In genomic region chr11:115348681-115349248, GRCm38 (mm10) we compare ENCODE assay signal across 19 mouse cellular contexts. TPM values are rescaled to one million over a fixed set of nuclear protein-coding genes. Genes with fewer than 3 reads are reported as not detected.
DNase-seq lines count a peak whose midpoint lies in the region; ATAC-seq and TF ChIP-seq lines count a peak whose summit lies in the region.
"Had no signal": no experiment of that assay in that cellular context is flagged by ENCODE, and none has a peak within 500 bp of the region (broad histone marks: within the 10 kb centered on the region; RNA-seq: fewer than 3 reads in every experiment).

No protein-coding gene starts in this region.

- no peak overlapping the region for H3K9ac ChIP-seq in kidney, postnatal 0 days (ENCODE audit: low read depth, low read length)
- no peak overlapping the region for H3K9ac ChIP-seq in liver, embryonic 13.5 days
- H3K9ac ChIP-seq: forebrain, embryonic 12.5 days; heart, embryonic 12.5 days; limb, embryonic 15.5 days; lung, embryonic 15.5 days; midbrain, embryonic 12.5 days had no signal

- no peak overlapping the region for H3K4me2 ChIP-seq in kidney, postnatal 0 days (ENCODE audit: low read length)
- H3K4me2 ChIP-seq in liver, embryonic 13.5 days: 0 out of 2 replicates have a peak overlapping the region, but pooled peaks have one; percentile 21
- H3K4me2 ChIP-seq: forebrain, embryonic 12.5 days; heart, embryonic 12.5 days; limb, embryonic 15.5 days; lung, embryonic 15.5 days; midbrain, embryonic 12.5 days had no signal

- peaks cover 5% of the 10 kb centered on the region; the same call in 1 of the 2 replicates for H3K27me3 ChIP-seq in kidney, postnatal 0 days (ENCODE audit: insufficient read depth, low read length)
- H3K27me3 ChIP-seq in liver, embryonic 13.5 days: peaks cover 72% of the 10 kb centered on the region

- no peak overlapping the region for H3K4me3 ChIP-seq in kidney, postnatal 0 days (replicated peaks; ENCODE audit: low read depth, low read length)
- no peak overlapping the region for H3K4me3 ChIP-seq in liver, embryonic 13.5 days (replicated peaks)
- H3K4me3 ChIP-seq: forebrain, embryonic 12.5 days; heart, embryonic 12.5 days; limb, embryonic 15.5 days; lung, embryonic 15.5 days; midbrain, embryonic 12.5 days had no signal

- 0 out of 2 replicates have a peak, but pooled peaks have one; percentile 17 for ATAC-seq in kidney, postnatal 0 days (replicated peaks; ENCODE audit: low FRiP score, low read depth)
- peak; percentile 51 for ATAC-seq in liver, embryonic 13.5 days (ENCODE audit: low read depth)
- ATAC-seq: hindbrain, embryonic 16.5 days had no signal

- TF ChIP-seq CTCF in kidney, postnatal 0 days (IDR thresholded peaks at IDR 0.05; ENCODE audit: low read depth): no peak

- H3K4me1 ChIP-seq in kidney, postnatal 0 days (replicated peaks; ENCODE audit: insufficient read depth, low read length): no peaks in the 10 kb centered on the region
- H3K4me1 ChIP-seq in liver, embryonic 13.5 days (replicated peaks): peaks cover 13% of the 10 kb centered on the region
- H3K4me1 ChIP-seq: forebrain, embryonic 12.5 days; heart, embryonic 12.5 days; lung, embryonic 15.5 days; midbrain, embryonic 12.5 days had no signal

- no peak for DNase-seq in kidney, postnatal 0 days (ENCODE audit: low spot score)
- DNase-seq in kidney, postnatal 14 days: no peak
- DNase-seq in ES-CJ7 (ENCODE audit: low read depth, low spot score): peak; percentile 65
- DNase-seq in c-Kit-positive CD71-positive TER-119-negative erythroid progenitor cells, embryonic 14.5 days (ENCODE audit: low read depth): peak; percentile 14
- peak; percentile 29 for DNase-seq in liver, embryonic 13.5 days
- no peak for DNase-seq in thymus, postnatal 10 days (ENCODE audit: low spot score in 2 of 2)
- no peak for DNase-seq in lung, postnatal 10 days
- DNase-seq: adrenal gland, postnatal 25 days; B cell, adult 2 months; cerebellum, adult 18-20 months; heart, postnatal 4 days; kidney, adult 8-10 months had no signal

- WGBS in kidney, postnatal 0 days: 52% methylated on average over 17 of the region's 17 CpGs
- 33% methylated on average over 17 of the region's 17 CpGs for WGBS in liver, embryonic 13.5 days (ENCODE audit: insufficient replicate concordance)

- no peak overlapping the region for H3K27ac ChIP-seq in kidney, postnatal 0 days
- no peak overlapping the region for H3K27ac ChIP-seq in liver, embryonic 13.5 days
- H3K27ac ChIP-seq: forebrain, embryonic 12.5 days; limb, embryonic 15.5 days; lung, embryonic 15.5 days; midbrain, embryonic 12.5 days had no signal

- no peaks in the 10 kb centered on the region for H3K9me3 ChIP-seq in kidney, postnatal 0 days (replicated peaks; ENCODE audit: low read length)
- no peaks in the 10 kb centered on the region for H3K9me3 ChIP-seq in liver, embryonic 13.5 days (replicated peaks)
- H3K9me3 ChIP-seq: forebrain, embryonic 12.5 days; heart, embryonic 12.5 days; limb, embryonic 15.5 days; lung, embryonic 15.5 days; midbrain, embryonic 12.5 days had no signal

- no peaks in the 10 kb centered on the region for H3K36me3 ChIP-seq in kidney, postnatal 0 days (ENCODE audit: insufficient read depth, low read length)
- no peaks in the 10 kb centered on the region for H3K36me3 ChIP-seq in liver, embryonic 13.5 days
- H3K36me3 ChIP-seq: heart, embryonic 12.5 days; limb, embryonic 15.5 days; lung, embryonic 15.5 days had no signal

RNA-seq across cellular contexts. Expression of gene Otop3, which starts 14.2 kb away (rescaled TPM):
- polyA plus RNA-seq in kidney, postnatal 0 days (2015; fragmentation: Nextera tagmentation; extraction: Ambion mirVana): not detected in 2 replicates
- polyA plus RNA-seq in liver, embryonic 13.5 days (2015; fragmentation: Nextera tagmentation; extraction: Ambion mirVana): not detected in 2 replicates
- polyA plus RNA-seq: forebrain, embryonic 12.5 days; heart, embryonic 12.5 days; lung, embryonic 15.5 days had no signal

RNA-seq across cellular contexts. Expression of gene Hid1, which starts 18.8 kb away (rescaled TPM):
- 4.5 and 5.4 TPM in 2 replicates for polyA plus RNA-seq in kidney, postnatal 0 days (2015; fragmentation: Nextera tagmentation; extraction: Ambion mirVana)
- polyA plus RNA-seq in liver, embryonic 13.5 days (2015; fragmentation: Nextera tagmentation; extraction: Ambion mirVana): 1.1 and 1.2 TPM in 2 replicates

RNA-seq across cellular contexts. Expression of gene Ush1g, which starts 26.9 kb away (rescaled TPM):
- polyA plus RNA-seq in kidney, postnatal 0 days (2015; fragmentation: Nextera tagmentation; extraction: Ambion mirVana): 0.05 TPM in 1 of 2 replicates, not detected in the other
- polyA plus RNA-seq in liver, embryonic 13.5 days (2015; fragmentation: Nextera tagmentation; extraction: Ambion mirVana): 0.07 and 0.14 TPM in 2 replicates
- polyA plus RNA-seq: forebrain, embryonic 12.5 days; lung, embryonic 15.5 days; stomach, embryonic 14.5 days had no signal

RNA-seq across cellular contexts. Expression of gene Cdr2l, which starts 33.0 kb away (rescaled TPM):
- polyA plus RNA-seq in kidney, postnatal 0 days (2015; fragmentation: Nextera tagmentation; extraction: Ambion mirVana): 7.6 and 7.8 TPM in 2 replicates
- 1.5 and 1.7 TPM in 2 replicates for polyA plus RNA-seq in liver, embryonic 13.5 days (2015; fragmentation: Nextera tagmentation; extraction: Ambion mirVana)

RNA-seq across cellular contexts. Expression of gene Otop2, which starts 41.8 kb away (rescaled TPM):
- polyA plus RNA-seq in kidney, postnatal 0 days (2015; fragmentation: Nextera tagmentation; extraction: Ambion mirVana): not detected in 2 replicates
- not detected in 2 replicates for polyA plus RNA-seq in liver, embryonic 13.5 days (2015; fragmentation: Nextera tagmentation; extraction: Ambion mirVana)
- polyA plus RNA-seq: forebrain, embryonic 12.5 days; heart, embryonic 12.5 days; lung, embryonic 15.5 days; midbrain, embryonic 12.5 days; stomach, embryonic 14.5 days had no signal

Comparison
In these comparisons a context has a peak if more than half of its experiments do, and no peak if none do; other contexts are left out.
1. DNase-seq: peak in ES-CJ7 (single experiment), c-Kit-positive CD71-positive TER-119-negative erythroid progenitor cells, embryonic 14.5 days (single experiment) and liver, embryonic 13.5 days (single experiment); none in kidney, postnatal 0 days (single experiment), kidney, postnatal 14 days (single experiment), thymus, postnatal 10 days (0 of 2) and lung, postnatal 10 days (single experiment).